Mouse (Mus musculus) intestine, embryonic 15.5 days (tissue): ENCODE results near the gene Sgms1. TPM values are rescaled to one million over a fixed set of nuclear protein-coding genes. Genes with fewer than 3 reads are reported as not detected.
A peak's percentile ranks its signal among the peaks of the same experiment; 100 is the strongest.

Experiments used
- ATAC-seq: fragments of 200-750 bp; cut with Nextera tagmentation; 2 replicates; pipeline ENCODE4 v1.8.0; 2017; ENCODE audit warnings: moderate TSS enrichment, moderate library complexity
- H3K27ac ChIP-seq: fragments of 300-500 bp; sonication (generic); 2 replicates; pipeline ENCODE4 v1.5.1; 2015; ENCODE audit warnings: mild to moderate bottlenecking, inconsistent platforms
- H3K27me3 ChIP-seq: fragments of 300-500 bp; sonication (generic); replicated peaks from 2 replicates; pipeline ENCODE4 v1.6.1; 2015; ENCODE audit warnings: inconsistent platforms
- H3K36me3 ChIP-seq: fragments of 300-500 bp; sonication (generic); 2 replicates; pipeline ENCODE4 v1.6.1; 2015; ENCODE audit warnings: inconsistent platforms
- H3K4me1 ChIP-seq: fragments of 300-500 bp; sonication (generic); replicated peaks from 2 replicates; pipeline ENCODE4 v1.6.1; 2015; ENCODE audit warnings: inconsistent platforms
- H3K4me2 ChIP-seq: fragments of 300-500 bp; sonication (generic); replicated peaks from 2 replicates; pipeline ENCODE4 v1.6.1; 2015; ENCODE audit warnings: mild to moderate bottlenecking, inconsistent platforms
- H3K4me3 ChIP-seq: fragments of 300-500 bp; sonication (generic); replicated peaks from 2 replicates; pipeline ENCODE4 v1.5.1; 2015; ENCODE audit warnings: inconsistent platforms
- H3K9ac ChIP-seq: fragments of 300-500 bp; sonication (generic); 2 replicates; pipeline ENCODE4 v1.6.1; 2015; ENCODE audit warnings: inconsistent platforms
- H3K9me3 ChIP-seq: fragments of 300-500 bp; sonication (generic); 2 replicates; pipeline ENCODE4 v1.6.1; 2016; ENCODE audit warnings: inconsistent platforms
- WGBS: fragments of 180-500 bp; shearing (Covaris S2); methylation state at CpG from one replicate; pipeline ENCODE4 v1.1.7; 2015; 5-methylcytosine and 5-hydroxymethylcytosine counted together
- polyA plus RNA-seq: library from polyadenylated mRNA; unstranded; fragments of >200 nt; fragmentation: Nextera tagmentation; extraction: Ambion mirVana; gene quantifications from 2 replicates; pipeline ENCODE4 v1.2.1, GENCODE M21; 2015

Sgms1 gene
- polyA plus RNA-seq, 1 experiment from 2014 or later = 35.3 TPM

DNA sequence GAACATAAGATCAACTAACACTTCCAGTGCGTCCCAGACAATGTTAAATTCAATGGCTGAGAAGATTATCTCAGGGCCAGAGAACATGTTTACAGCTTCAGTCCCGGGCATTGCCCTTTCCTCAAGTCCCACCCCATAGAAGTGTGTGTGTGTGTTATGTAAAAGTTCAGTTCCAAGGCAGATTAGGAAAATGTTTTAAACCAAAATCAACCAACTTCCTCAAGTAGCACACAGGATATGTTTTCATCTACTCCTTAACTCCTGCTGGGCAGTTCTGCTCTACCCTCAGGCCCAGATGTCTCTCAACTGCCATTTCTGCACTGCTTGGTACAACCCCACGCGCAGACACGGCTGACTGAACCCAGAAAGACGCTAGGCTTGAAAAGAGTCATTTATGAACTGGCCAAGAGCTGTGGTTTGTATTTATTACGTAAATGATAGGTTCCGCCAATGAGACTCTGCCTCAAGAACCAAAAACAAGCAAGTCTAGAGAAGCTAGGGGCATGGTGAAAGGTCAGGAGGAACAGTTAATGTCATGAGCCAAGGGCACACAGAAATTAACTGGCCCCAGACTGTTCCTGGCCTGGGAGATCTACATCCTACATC lies 134.7 kb downstream of the Sgms1 start:
- H3K4me2 ChIP-seq = no peak overlapping the region

DNA sequence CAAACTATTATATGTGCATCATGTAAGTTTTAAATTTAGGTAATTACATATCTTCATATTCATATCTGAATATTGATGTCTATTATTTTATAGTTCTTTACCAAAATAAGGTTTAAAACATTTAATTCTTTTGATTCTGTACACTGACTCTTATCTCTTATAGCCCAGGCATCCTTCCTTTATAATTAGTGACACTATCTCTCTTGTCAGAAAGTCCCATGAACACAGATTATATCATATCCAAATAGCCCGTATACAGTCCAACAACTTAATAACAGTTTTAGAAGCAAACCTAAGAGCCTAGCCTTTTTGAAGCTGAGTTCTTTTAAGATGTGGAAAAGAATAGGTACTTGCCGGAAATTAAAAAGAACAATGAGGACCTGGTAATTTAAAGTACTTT lies 135.3 kb downstream of the Sgms1 start:
- WGBS = 87% methylated on average over 2 of the region's 2 CpGs
- no peak overlapping the region for H3K4me2 ChIP-seq

More for the DNA sequence above, 134.7 kb downstream of the Sgms1 start:
- no peaks in the 10 kb centered on the region for H3K9me3 ChIP-seq
- H3K27ac ChIP-seq = no peak overlapping the region
- H3K4me3 ChIP-seq = no peak overlapping the region
- no peaks in the 10 kb centered on the region for H3K27me3 ChIP-seq
- peaks cover 3% of the 10 kb centered on the region; the same call in 1 of the 2 replicates for H3K4me1 ChIP-seq
- H3K36me3 ChIP-seq = no peaks in the 10 kb centered on the region
- no peak overlapping the region for H3K9ac ChIP-seq
- no peak for ATAC-seq
- 64% methylated on average over 8 of the region's 8 CpGs for WGBS

DNA sequence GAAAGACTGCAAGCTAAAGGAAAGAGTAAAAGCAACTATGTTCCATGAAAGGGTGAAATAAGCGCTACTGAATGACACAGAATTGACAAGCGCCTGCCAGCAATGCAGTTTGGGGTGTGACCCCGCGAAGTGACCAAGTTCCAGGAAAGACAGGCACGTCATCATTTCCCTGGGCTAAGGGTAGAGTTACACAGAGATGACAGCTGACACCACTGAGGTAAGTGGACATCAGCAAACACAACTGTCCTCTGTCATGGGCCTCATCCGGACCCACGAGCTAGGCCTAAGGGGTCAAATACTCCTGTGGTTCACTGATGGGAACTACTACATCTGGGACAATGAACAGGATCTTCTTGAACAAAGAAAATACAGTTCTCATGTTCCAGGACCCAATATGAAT lies 136.5 kb downstream of the Sgms1 start:
- H3K27me3 ChIP-seq = no peaks in the 10 kb centered on the region
- H3K4me3 ChIP-seq = no peak overlapping the region
- H3K9ac ChIP-seq = no peak overlapping the region
- 85% methylated on average over 7 of the region's 7 CpGs for WGBS
- no peaks in the 10 kb centered on the region for H3K36me3 ChIP-seq
- peaks cover 3% of the 10 kb centered on the region; the same call in 1 of the 2 replicates for H3K4me1 ChIP-seq
- H3K9me3 ChIP-seq = no peaks in the 10 kb centered on the region
- ATAC-seq = no peak
- H3K4me2 ChIP-seq = no peak overlapping the region
- H3K27ac ChIP-seq = no peak overlapping the region

More for the DNA sequence above, 135.3 kb downstream of the Sgms1 start:
- H3K4me3 ChIP-seq = no peak overlapping the region
- no peak overlapping the region for H3K9ac ChIP-seq
- H3K4me1 ChIP-seq = peaks cover 3% of the 10 kb centered on the region; the same call in 1 of the 2 replicates
- no peaks in the 10 kb centered on the region for H3K36me3 ChIP-seq
- no peaks in the 10 kb centered on the region for H3K9me3 ChIP-seq
- H3K27me3 ChIP-seq = no peaks in the 10 kb centered on the region
- H3K27ac ChIP-seq = no peak overlapping the region
- ATAC-seq = no peak

DNA sequence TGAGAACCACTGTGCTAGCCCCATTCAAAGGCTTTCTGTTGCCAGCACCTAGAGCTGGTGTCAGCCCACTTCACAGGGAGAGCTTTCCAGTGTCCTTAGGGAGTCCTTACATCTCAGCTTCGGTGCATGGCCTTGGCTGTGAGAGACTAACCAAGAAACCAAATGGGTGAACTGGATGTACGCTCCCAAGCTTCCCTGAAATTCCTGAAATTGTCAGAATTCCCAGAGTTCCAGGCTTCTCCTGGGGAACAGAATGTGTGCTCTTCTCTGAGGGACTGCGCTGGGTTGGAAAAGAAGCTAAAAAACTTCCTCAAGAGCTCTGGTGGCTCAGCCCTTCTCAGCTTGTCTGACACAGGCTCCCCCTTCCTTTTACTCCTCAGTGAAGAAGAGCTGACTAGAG lies 137.1 kb downstream of the Sgms1 start:
- Histone ChIP-seq H3K4me3 (no peak overlapping the region), H3K9ac (no peak overlapping the region), H3K9me3 (no peaks in the 10 kb centered on the region), H3K27me3 (no peaks in the 10 kb centered on the region), H3K4me2 (no peak overlapping the region), H3K27ac (no peak overlapping the region), H3K4me1 (peaks cover 3% of the 10 kb centered on the region; the same call in 1 of the 2 replicates), H3K36me3 (no peaks in the 10 kb centered on the region)
- WGBS = 65% methylated on average over 3 of the region's 3 CpGs
- no peak for ATAC-seq

DNA sequence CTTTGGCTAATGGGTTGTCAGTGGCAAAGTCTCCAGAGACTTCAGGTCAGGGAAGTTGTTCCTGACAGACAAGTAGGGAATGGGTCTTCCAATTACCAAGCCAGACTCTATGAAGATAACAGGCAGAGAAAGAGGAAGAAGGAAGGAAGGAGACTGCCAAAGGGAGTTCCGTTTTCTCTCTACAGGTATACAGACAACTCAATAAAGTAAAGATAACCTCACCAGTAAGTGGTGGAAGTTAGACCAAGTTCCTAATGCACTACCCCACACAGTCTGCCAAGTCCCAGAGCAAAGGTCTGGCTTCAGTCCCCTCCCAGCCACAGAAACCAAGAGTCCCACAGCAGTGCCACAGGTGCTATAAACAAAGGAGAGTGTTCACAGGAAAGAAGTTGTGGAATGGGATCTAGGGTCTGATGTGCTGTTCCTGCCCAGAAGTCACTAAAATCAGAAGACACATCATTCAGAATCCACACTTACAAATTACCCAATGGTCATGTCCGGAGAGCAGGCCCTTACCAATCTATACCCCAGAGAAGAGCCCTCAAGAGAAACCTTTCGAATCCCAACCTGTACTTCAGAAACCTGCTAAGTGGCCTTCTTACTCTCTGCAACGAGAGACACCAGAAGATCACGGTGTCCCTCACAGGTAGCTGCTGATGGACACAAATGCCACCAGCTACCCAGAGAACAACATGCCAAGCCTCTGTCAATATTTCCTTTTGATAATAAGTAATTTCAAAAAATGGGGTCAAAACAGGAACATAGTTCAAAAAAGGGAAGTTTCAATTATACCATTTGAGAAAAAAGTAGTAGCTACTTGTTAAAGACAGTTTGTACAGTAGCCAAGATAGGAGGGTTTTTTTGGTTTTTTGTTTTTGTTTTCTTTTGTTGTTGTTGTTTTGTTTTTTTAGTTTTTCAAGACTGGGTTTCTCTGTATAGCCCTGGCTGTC lies 140.1 kb downstream of the Sgms1 start:
- no peaks in the 10 kb centered on the region for H3K36me3 ChIP-seq
- no peak overlapping the region for H3K4me2 ChIP-seq
- H3K9me3 ChIP-seq = no peaks in the 10 kb centered on the region
- no peaks in the 10 kb centered on the region for H3K4me1 ChIP-seq
- no peaks in the 10 kb centered on the region for H3K27me3 ChIP-seq
- 88% methylated on average over 5 of the region's 5 CpGs for WGBS
- H3K27ac ChIP-seq = no peak overlapping the region
- no peak for ATAC-seq
- no peak overlapping the region for H3K9ac ChIP-seq
- no peak overlapping the region for H3K4me3 ChIP-seq

DNA sequence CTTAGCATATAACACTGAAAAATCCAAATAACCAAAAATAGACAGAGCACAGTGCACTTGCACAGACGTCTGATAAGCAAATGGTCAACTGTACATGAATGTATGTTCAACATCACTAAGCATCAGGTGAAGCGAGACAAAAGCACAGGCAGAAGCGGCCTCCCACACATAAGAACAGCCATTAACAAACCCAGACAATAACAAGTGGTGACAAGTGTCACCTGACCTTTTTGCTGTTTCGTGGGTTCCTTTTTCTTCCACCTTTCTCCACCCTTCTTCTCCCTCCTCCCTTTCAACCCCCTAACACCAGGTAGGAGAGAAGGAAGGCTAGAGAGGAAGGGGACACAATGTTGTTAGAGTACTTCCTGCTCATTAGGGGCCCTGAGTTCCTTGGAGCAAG lies 144.6 kb downstream of the Sgms1 start:
- 70% methylated on average over 4 of the region's 4 CpGs for WGBS
- 0 out of 2 replicates have a peak, but pooled peaks cover 5% of the 10 kb centered on the region for H3K4me1 ChIP-seq
- no peaks in the 10 kb centered on the region for H3K9me3 ChIP-seq
- no peaks in the 10 kb centered on the region for H3K27me3 ChIP-seq
- H3K36me3 ChIP-seq = no peaks in the 10 kb centered on the region
- ATAC-seq = no peak
- H3K9ac ChIP-seq = no peak overlapping the region
- H3K4me2 ChIP-seq = no peak overlapping the region
- H3K27ac ChIP-seq = no peak overlapping the region
- H3K4me3 ChIP-seq = no peak overlapping the region

DNA sequence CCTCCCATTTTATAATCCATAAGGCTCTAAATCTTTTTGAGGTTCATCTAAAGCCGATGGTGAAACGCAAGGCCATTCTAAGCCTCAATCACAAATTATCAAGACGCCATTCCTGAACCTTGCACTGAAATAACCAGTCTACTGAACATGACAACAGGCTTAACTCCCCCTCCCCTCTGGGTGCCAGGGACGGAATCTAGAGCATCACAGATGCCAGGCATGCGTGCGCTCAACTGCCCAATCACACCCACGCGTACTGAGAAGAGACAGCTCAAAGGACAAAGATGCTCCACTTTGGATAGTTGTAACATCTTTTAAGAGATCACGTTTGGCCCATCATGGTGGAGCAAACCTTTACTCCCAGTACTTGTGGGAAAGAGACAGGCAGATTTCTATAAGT lies 146.3 kb downstream of the Sgms1 start:
- Histone ChIP-seq H3K9me3 (no peaks in the 10 kb centered on the region), H3K9ac (no peak overlapping the region)
- WGBS = 92% methylated on average over 9 of the region's 9 CpGs

DNA sequence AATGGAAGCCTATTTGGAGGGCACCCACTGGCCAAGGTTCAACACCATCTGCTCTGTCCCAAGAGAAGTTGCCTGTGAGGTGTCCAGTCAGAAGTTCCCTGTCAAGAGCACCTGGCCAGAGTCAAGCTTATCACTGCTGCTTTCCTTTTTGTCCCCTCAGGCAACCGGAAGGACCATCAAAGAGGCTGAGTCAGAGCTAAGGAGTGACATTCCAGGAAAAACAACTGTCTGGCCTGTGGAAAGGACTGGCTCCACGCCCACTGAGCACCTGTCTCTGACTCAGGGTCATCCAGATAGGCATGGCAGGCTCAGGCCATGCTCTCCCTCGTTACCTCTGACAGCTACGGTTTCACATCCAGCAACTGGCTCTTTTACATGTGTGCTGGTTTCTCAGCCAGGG lies 147.4 kb downstream of the Sgms1 start:
- Histone ChIP-seq H3K36me3 (no peaks in the 10 kb centered on the region), H3K27me3 (no peaks in the 10 kb centered on the region), H3K4me3 (no peak overlapping the region), H3K9ac (no peak overlapping the region), H3K9me3 (no peaks in the 10 kb centered on the region), H3K27ac (no peak overlapping the region), H3K4me2 (no peak overlapping the region), H3K4me1 (0 out of 2 replicates have a peak, but pooled peaks cover 5% of the 10 kb centered on the region)
- WGBS = 56% methylated on average over 4 of the region's 4 CpGs
- peak; percentile 70 for ATAC-seq

More for the DNA sequence above, 146.3 kb downstream of the Sgms1 start:
- H3K4me2 ChIP-seq = no peak overlapping the region
- no peak for ATAC-seq
- H3K4me1 ChIP-seq = 0 out of 2 replicates have a peak, but pooled peaks cover 5% of the 10 kb centered on the region
- no peaks in the 10 kb centered on the region for H3K27me3 ChIP-seq
- H3K4me3 ChIP-seq = no peak overlapping the region
- no peak overlapping the region for H3K27ac ChIP-seq
- H3K36me3 ChIP-seq = no peaks in the 10 kb centered on the region

DNA sequence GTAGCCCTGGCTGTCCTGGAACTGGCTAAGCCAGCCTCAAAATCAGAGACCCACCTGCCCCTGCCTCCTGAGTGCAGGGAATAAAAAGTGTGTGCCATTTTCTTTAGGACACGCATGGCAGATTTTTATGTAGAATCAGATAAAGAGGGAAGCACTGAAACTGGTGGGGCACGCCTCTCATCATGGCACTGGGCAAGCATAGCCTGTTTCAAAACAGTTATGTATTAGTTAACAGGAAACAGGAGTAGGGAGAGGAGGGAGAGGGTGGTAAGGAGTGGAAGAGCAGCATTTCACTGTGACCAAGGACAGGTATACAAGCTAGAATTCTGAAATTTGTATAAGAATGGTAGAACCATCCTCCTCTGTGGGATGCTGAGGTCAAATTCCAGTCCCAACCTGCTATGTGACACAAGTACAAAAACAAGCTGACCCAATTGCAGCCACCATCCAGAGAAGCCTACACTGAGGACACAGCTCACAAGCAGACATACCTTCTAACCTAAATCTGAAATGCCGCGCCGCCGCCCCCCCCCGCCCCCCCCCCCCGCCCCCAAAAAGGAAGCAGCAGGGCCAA lies 149.0 kb downstream of the Sgms1 start:
- no peak overlapping the region for H3K4me3 ChIP-seq
- no peaks in the 10 kb centered on the region for H3K9me3 ChIP-seq
- 85% methylated on average over 8 of the region's 8 CpGs for WGBS
- no peaks in the 10 kb centered on the region for H3K36me3 ChIP-seq
- H3K4me2 ChIP-seq = no peak overlapping the region
- no peak overlapping the region for H3K27ac ChIP-seq
- H3K9ac ChIP-seq = no peak overlapping the region
- H3K27me3 ChIP-seq = no peaks in the 10 kb centered on the region
- H3K4me1 ChIP-seq = 0 out of 2 replicates have a peak, but pooled peaks cover 5% of the 10 kb centered on the region
- ATAC-seq = no peak

DNA sequence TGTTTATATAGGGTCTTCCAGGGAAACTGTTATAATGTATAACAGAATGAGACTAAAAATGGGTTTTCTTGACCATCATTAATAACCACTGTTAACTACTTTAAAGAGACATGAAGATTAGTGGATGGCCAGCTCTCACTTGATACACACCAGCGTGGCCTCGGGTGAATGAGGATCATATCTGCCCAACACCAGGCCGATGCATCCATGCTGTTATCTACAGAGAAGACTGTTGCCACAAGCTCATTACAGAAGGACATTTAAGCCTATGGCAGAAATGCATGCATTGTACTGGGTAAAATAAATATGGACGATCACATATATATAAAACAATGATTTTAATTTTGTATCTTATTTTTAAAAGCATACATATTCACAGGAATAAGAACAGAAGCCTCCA lies 149.6 kb downstream of the Sgms1 start:
- Histone ChIP-seq H3K4me2 (no peak overlapping the region), H3K27me3 (no peaks in the 10 kb centered on the region), H3K9me3 (no peaks in the 10 kb centered on the region), H3K4me3 (no peak overlapping the region), H3K27ac (no peak overlapping the region), H3K4me1 (0 out of 2 replicates have a peak, but pooled peaks cover 5% of the 10 kb centered on the region), H3K9ac (no peak overlapping the region), H3K36me3 (no peaks in the 10 kb centered on the region)
- no peak for ATAC-seq
- WGBS = 88% methylated on average over 4 of the region's 4 CpGs

DNA sequence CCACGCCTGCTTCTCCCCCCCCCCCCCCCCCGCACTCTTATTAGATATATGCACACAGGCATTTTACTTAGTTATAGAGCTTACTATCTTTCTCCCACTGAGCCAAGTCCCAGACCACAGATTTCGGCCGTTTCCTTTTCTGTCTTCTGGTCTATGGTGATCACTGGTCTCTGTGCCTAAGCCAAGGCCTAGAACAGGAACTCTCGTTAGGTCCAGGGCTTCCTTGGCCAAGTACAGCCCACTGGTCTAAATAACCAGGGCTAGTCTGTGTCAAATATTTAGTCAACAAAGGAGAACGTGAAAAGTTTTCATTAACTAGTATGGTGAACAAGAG lies 150.1 kb downstream of the Sgms1 start:
- Histone ChIP-seq H3K4me1 (0 out of 2 replicates have a peak, but pooled peaks cover 5% of the 10 kb centered on the region), H3K27me3 (no peaks in the 10 kb centered on the region), H3K36me3 (no peaks in the 10 kb centered on the region), H3K9ac (no peak overlapping the region), H3K4me3 (no peak overlapping the region), H3K9me3 (no peaks in the 10 kb centered on the region), H3K4me2 (no peak overlapping the region), H3K27ac (no peak overlapping the region)
- 83% methylated on average over 6 of the region's 6 CpGs for WGBS
- ATAC-seq = no peak

DNA sequence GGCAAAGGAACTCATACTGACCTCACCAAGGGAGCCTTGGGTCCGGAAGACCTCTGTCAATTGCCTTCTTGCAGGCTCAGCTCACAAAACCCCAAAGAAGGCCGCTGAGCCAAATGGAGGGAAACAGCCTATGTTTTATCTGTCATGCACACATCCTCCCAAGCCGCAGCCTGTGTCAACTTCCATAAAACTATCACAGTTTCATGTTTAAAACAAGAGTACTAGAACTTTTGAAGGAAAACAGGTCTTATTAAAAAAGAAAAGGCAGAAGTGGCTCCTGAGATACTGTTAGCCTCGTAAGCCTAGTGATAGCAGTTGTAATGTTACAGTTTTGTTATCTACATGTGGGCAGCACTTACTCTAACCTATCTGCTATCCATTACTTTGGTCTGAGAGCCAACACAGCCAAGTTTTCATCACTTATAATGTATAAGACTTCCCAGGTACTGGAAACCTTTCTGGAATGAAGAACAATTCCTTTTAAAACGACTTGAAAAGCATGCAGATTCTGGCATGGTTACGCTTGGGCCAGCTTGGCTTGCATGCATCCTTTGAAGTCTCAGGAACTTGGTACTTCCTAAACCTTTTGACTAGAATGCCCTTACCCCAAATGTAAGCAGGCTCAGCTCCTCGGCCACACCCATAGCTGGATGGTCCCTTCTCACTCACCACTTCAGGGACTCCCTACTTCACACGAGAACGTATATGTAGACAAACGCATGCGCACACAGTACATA lies 150.6 kb downstream of the Sgms1 start:
- H3K4me1 ChIP-seq = 0 out of 2 replicates have a peak, but pooled peaks cover 5% of the 10 kb centered on the region
- ATAC-seq = peak; percentile 72; the same call in 1 of the 2 replicates
- H3K27me3 ChIP-seq = no peaks in the 10 kb centered on the region
- H3K36me3 ChIP-seq = no peaks in the 10 kb centered on the region
- no peak overlapping the region for H3K4me3 ChIP-seq
- H3K27ac ChIP-seq = no peak overlapping the region
- H3K9me3 ChIP-seq = no peaks in the 10 kb centered on the region
- H3K9ac ChIP-seq = no peak overlapping the region
- WGBS = 75% methylated on average over 11 of the region's 11 CpGs
- H3K4me2 ChIP-seq = no peak overlapping the region
